Mouse (Mus musculus) adrenal gland, adult 2 months (tissue): Measurements from ENCODE around the gene Acsbg1. TPM values are rescaled to one million over a fixed set of nuclear protein-coding genes. Genes with fewer than 3 reads are reported as not detected.

Source experiments
- DNase-seq: peaks from one replicate; pipeline ENCODE4 v3.0.0; 2021
- polyA plus RNA-seq: library from polyadenylated mRNA; depleted of rRNA; stranded (reverse); fragments of >200 nt; gene quantifications from 2 replicates; pipeline ENCODE4 v1.2.3, GENCODE M21; 2012
- total RNA-seq, 2 experiments: library from RNA; stranded (reverse); gene quantifications; 2 replicates each; pipeline ENCODE4 v1.2.3; 2021

The Acsbg1 gene
- total and polyA plus RNA-seq, 3 experiments, result 126 to 285 (median 144) TPM

GRCm38 (mm10) chr9:54671962-54672361 lies 10.3 kb upstream of the Acsbg1 start:
- DNase-seq, result peak; percentile 68

DNA sequence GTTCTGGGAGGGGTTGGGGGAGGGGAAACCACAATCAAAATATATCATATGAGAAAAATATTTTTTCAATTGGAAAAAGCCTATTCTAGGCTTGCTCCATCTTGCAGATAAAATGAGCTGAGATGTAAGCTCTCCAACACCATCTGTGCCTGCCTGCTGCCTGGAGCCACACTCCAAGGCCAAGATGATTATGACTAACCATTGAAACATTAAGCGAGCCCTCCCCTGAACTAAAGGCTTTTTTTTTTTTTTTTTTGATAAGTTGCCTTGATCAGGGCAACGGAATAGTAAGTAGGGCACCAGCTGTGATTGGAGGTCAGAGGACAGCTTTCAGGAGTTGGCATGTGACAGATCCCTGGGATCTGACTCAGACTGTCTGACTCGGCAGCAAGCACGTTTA lies 6.8 kb upstream of the Acsbg1 start:
- DNase-seq, result no peak

DNA sequence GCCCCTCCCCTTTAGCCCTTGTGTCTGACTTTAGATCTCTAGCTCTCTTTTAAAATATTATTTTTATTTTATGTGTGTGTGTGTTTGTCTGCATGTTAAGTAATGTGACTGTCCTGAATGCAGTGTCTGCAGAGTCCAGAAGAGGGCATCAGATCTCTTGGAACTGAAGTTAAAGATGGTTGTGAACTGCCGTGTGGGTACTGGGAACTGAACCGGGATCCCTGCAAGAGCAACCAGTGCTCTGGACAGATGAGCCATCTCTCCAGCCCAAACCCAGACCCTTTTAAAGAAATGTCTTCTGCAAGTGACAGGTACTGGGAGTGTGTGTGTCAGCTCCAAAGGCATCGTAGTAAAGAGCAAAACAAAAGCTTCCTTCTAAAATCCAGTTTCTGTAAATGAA lies 4.4 kb upstream of the Acsbg1 start:
- no peak for DNase-seq

DNA sequence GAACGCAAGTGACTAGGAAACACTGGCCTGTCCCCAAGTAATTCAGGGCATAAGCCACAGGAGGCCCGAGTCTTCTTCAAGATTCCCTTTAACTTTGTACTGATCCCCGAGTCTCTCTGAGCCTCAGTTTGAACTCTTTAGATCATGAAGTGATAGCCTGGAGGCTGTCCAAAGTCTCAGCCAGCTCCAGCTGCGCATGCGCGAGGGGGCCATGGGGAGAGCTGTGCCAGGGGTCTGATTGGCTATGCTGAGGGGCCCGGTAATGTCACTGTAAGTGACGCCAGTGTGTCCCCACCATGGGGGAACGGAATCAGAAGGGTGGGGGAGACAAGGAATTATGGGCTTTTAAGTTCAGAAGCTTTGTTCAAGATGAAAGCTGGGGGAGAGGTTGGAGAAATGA lies 2.7 kb upstream of the Acsbg1 start:
- no peak for DNase-seq

GRCm38 (mm10) chr9:54658773-54659172 lies 2.9 kb downstream of the Acsbg1 start:
- DNase-seq, result no peak

DNA sequence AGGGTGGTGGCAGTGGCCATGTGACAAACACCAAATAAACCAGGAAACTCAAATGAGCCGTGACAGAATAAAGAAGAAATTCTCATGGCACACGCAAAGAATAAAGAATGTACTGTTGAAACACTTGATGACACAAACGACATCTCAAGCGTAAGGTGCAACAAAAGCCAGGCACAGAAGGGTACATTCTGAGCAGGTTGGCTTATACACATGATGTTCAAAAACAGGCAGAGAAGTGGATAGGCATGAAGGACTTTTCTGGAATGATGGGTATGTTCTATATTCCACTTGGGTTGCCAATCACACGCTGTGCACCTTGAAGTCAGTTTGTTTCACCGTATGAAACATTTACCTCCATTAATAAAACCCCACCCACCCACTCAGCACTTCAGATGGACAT lies 5.3 kb downstream of the Acsbg1 start:
- no peak for DNase-seq

DNA sequence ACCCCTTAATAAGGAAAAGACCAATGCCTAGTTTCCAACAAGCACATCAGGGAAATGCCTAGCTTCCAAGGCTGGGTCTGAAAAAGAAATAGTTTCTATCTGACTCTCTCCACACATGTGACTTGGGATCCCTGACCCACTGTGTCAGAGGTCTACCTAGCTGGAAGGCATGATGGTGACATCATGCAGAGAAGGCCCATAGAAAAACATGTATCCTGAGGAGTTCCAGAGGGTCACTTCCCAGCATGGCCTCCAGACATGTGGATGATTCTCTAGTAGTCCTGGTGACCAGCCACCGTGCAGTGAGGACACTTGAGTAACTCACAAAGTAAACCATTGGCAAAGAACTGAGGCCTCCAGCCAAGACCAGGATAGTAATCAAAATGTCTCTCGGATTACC lies 5.8 kb downstream of the Acsbg1 start:
- no peak for DNase-seq

GRCm38 (mm10) chr9:54652778-54653177 lies 8.9 kb downstream of the Acsbg1 start:
- no peak for DNase-seq

DNA sequence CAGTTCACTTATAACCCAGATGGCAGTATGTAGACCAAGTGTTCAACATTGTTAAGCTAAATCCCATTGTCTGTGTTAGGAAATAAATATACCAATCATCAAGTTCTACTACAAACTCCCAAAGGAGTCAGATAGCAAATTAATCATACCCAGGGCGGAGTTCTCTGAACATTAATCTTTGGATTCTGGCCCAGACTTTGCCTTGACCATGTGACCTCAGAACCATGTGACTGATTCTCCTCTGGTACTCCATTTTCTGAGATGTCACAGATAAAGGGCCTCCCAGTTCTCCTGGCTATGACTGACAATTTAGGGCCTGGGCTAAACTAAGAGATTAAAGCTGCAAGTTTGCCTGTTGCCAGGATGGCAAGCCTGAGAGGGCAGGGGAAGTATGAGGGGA lies 12.3 kb downstream of the Acsbg1 start:
- DNase-seq, result peak; percentile 69

DNA sequence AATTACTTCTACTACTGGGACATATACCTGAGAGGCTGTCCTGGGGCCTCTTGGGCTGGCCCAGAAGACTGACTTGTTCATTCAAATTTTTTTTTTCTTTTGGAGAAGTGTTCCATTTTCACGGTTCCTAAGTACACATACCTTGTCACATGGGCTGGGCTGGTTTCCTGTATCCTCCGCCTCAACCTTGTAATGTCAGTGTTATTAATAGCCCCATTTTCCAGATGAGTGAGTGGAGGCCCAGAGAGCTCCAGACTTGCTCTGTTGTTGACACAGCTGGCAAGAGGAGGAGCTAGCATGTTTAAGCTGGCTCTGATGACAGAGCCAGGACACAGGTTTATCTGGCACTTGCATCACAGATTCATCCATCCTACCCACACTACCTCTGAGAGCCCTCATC lies 14.2 kb downstream of the Acsbg1 start:
- DNase-seq, result no peak

GRCm38 (mm10) chr9:54646252-54646651 lies 15.4 kb downstream of the Acsbg1 start:
- no peak for DNase-seq

GRCm38 (mm10) chr9:54645530-54645929 lies 16.1 kb downstream of the Acsbg1 start:
- no peak for DNase-seq

- no peak for DNase-seq
Measured at GRCm38 (mm10) chr9:54643179-54643578, 18.5 kb downstream of the Acsbg1 start.

- no peak for DNase-seq
Measured at GRCm38 (mm10) chr9:54642556-54642955, 19.1 kb downstream of the Acsbg1 start.

- peak; percentile 45 for DNase-seq
Measured at GRCm38 (mm10) chr9:54642149-54642548, 19.5 kb downstream of the Acsbg1 start.

DNA sequence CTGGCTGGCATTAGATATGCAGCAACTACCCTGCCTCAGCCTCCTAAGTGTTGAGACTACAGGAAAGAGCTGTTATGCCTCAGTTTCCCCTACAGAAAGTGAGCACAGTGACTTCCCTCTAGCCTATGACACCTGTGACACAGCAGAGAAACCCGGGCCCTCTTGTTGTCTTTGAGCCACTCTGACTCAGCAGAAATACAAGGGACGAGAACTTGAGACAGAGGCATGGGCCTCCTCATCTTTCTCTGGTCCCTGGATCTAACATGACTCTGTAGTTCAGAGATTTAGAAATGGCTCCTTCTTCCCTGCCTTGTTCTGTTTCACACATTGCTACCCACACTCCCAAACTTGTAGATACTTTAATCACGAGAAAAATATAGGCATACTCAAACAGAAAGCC lies 20.1 kb downstream of the Acsbg1 start:
- DNase-seq, result no peak

DNA sequence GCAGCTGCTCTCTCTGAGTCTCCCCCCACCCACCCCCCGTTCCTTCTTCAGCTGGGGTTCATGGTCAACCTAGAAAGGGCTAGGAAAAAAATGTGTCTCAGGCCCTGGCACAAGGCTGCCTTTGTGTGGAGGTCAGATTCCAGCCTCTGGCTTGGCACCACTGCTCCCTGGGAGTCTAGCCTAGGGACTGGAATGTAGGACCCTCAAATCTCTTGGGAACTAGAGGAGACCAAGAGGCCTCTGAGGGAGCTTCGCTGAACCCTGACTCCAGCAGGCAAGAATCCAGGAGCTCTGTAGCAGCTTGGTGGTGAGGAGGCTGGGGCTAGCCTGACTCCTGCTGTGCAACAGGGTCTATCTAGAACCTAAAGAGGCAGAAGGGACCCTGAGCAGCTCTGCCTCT lies 22.5 kb downstream of the Acsbg1 start:
- DNase-seq, result peak; percentile 42

DNA sequence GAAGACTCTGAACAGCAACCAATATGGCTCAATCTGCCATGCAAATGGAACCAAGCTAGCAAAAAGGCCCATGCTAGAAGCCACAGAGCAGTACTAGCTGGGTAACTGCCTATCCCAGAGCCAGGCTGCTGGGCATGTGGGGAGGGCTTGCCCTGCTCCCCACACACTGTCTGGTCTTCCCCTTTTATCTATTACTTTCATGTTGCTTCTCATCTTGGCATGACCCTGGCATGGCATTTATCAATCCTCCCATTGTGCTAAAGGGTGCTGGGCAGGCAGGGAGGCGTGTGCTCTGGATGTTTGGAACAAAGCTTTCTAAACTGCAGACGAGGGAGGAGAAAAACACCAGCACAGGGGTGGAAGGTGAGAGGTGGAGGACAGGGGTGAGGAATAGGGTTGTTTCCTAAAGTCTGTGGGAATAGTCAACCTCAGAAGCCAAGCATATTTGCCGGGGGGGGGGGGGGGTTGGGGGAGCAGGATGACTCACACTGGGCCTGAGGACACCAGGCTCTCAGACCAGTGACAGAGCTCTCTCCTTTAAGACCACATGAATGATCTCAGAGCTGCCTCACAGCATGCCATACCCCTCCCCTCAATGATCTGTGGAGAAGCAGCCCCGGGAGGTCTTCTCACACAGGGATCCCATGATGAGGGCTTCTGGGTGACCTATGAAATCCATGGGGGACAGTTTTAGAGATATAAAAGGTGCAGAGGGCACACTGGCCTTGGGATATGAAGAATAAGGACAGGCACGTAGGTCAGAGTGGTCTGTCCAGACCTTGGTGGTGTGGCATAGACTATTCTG lies 24.0 kb downstream of the Acsbg1 start:
- peak; percentile 58 for DNase-seq

DNA sequence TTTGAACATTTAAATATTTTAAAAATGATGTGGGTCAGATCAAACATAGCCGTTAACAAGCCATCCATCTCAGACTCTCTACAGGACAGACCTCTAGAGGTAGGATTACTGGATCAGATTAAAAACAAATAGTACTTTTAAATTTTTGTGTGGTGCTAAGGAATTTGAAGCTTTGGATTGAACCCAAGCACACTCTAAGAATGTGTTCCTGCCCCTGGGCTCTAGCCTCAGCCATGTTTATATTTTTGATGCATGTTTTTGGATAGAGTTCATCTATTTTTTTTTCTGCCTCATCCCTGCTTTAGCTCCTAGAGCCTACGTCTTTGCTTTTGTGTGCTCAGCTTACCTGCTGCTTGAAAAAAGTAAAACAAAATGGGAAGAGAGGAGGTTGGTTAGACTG lies 28.3 kb downstream of the Acsbg1 start:
- DNase-seq, result no peak

GRCm38 (mm10) chr9:54630905-54631304 lies 30.8 kb downstream of the Acsbg1 start:
- no peak for DNase-seq

- DNase-seq, result peak; percentile 58
Measured at GRCm38 (mm10) chr9:54629613-54630261, 31.9 kb downstream of the Acsbg1 start.

GRCm38 (mm10) chr9:54628752-54629151 lies 32.9 kb downstream of the Acsbg1 start:
- DNase-seq, result no peak

DNA sequence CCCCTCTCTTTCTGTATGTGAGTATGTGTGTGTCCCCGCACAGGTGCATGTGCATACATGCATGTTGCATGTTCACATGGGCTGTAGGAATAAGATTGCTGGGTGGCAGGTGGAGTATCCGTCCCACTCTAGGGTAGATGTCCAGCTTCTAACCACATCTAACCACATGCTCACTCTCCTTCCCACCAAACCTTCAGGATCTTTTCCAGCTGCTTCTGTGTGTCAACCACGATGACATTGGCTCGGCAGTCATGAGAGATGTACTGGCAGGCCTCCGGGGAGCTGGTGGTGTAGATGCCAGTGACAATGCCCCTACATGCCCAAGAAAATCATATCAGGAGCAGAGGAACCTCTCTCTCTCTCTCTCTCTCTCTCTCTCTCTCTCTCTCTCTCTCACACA lies 34.4 kb downstream of the Acsbg1 start:
- no peak for DNase-seq
